Mouse (Mus musculus) embryonic facial prominence, embryonic 13.5 days (tissue): ENCODE measurements around the gene Skida1. TPM values are rescaled to one million over a fixed set of nuclear protein-coding genes. Genes with fewer than 3 reads are reported as not detected.

Experiments used
- ATAC-seq: fragments of 200-750 bp; cut with Nextera tagmentation; 2 replicates; pipeline ENCODE4 v1.8.0; 2017; ENCODE audit warnings: low read depth; ENCODE audit not compliant: insufficient number of reproducible peaks, insufficient read depth, low FRiP score, low TSS enrichment
- H3K27ac ChIP-seq: fragments of 300-500 bp; sonication (generic); 2 replicates; pipeline ENCODE4 v1.5.1; 2015; ENCODE audit warnings: moderate library complexity, mild to moderate bottlenecking, inconsistent platforms
- H3K27me3 ChIP-seq: fragments of 300-500 bp; sonication (generic); 2 replicates; pipeline ENCODE4 v1.6.1; 2015; ENCODE audit warnings: mild to moderate bottlenecking, inconsistent platforms
- H3K36me3 ChIP-seq: fragments of 300-500 bp; sonication (generic); 2 replicates; pipeline ENCODE4 v1.6.1; 2015; ENCODE audit warnings: mild to moderate bottlenecking, inconsistent platforms
- H3K4me1 ChIP-seq: fragments of 300-500 bp; sonication (generic); 2 replicates; pipeline ENCODE4 v1.6.1; 2015; ENCODE audit warnings: inconsistent platforms
- H3K4me2 ChIP-seq: fragments of 300-500 bp; sonication (generic); 2 replicates; pipeline ENCODE4 v1.6.1; 2015; ENCODE audit warnings: moderate library complexity, mild to moderate bottlenecking, inconsistent platforms
- H3K4me3 ChIP-seq: fragments of 300-500 bp; sonication (generic); 2 replicates; pipeline ENCODE4 v1.5.1; 2015; ENCODE audit warnings: mild to moderate bottlenecking, inconsistent platforms
- H3K9ac ChIP-seq: fragments of 300-500 bp; sonication (generic); 2 replicates; pipeline ENCODE4 v1.6.1; 2015; ENCODE audit warnings: mild to moderate bottlenecking, inconsistent platforms
- H3K9me3 ChIP-seq: fragments of 300-500 bp; sonication (generic); 2 replicates; pipeline ENCODE4 v1.6.1; 2016; ENCODE audit warnings: inconsistent platforms
- WGBS: fragments of 180-500 bp; shearing (Covaris S2); methylation state at CpG from one replicate; pipeline ENCODE4 v1.1.7; 2015; ENCODE audit warnings: mixed read lengths; 5-methylcytosine and 5-hydroxymethylcytosine counted together
- polyA plus RNA-seq: library from polyadenylated mRNA; unstranded; fragments of >200 nt; fragmentation: Nextera tagmentation; extraction: Ambion mirVana; gene quantifications from 2 replicates; pipeline ENCODE4 v1.2.1, GENCODE M21; 2015

The Skida1 gene
- polyA plus RNA-seq, 1 experiment from 2014 or later = 9.8 TPM

GRCm38 (mm10) chr2:18025781-18026115, 23.1 kb downstream of the Skida1 start:
- Histone ChIP-seq H3K4me1 (peaks cover 18% of the 10 kb centered on the region), H3K9me3 (no peaks in the 10 kb centered on the region), H3K4me2 (peak overlapping the region; percentile 97), H3K36me3 (no peaks in the 10 kb centered on the region), H3K4me3 (peak overlapping the region; percentile 68), H3K27me3 (peaks cover 12% of the 10 kb centered on the region; the same call in 1 of the 2 replicates), H3K27ac (peak overlapping the region; percentile 24; the same call in 1 of the 2 replicates), H3K9ac (peak overlapping the region; percentile 93)
- ATAC-seq = no peak
- under 1% methylated on average over 14 of the region's 14 CpGs for WGBS

GRCm38 (mm10) chr2:18025116-18025515, 23.7 kb downstream of the Skida1 start:
- H3K4me1 ChIP-seq = peaks cover 18% of the 10 kb centered on the region
- peak overlapping the region; percentile 68 for H3K4me3 ChIP-seq
- H3K27me3 ChIP-seq = peaks cover 12% of the 10 kb centered on the region; the same call in 1 of the 2 replicates
- no peak overlapping the region for H3K9ac ChIP-seq
- no peaks in the 10 kb centered on the region for H3K9me3 ChIP-seq
- H3K4me2 ChIP-seq = peak overlapping the region; percentile 97
- ATAC-seq = no peak
- 47% methylated on average over 5 of the region's 5 CpGs for WGBS
- no peaks in the 10 kb centered on the region for H3K36me3 ChIP-seq
- no peak overlapping the region for H3K27ac ChIP-seq

GRCm38 (mm10) chr2:18022886-18023285, 26.0 kb downstream of the Skida1 start:
- no peak overlapping the region for H3K9ac ChIP-seq
- WGBS = 67% methylated on average over 1 of the region's 1 CpGs
- no peak overlapping the region for H3K27ac ChIP-seq
- no peaks in the 10 kb centered on the region for H3K9me3 ChIP-seq
- H3K27me3 ChIP-seq = peaks cover 12% of the 10 kb centered on the region; the same call in 1 of the 2 replicates
- H3K4me2 ChIP-seq = no peak overlapping the region
- H3K36me3 ChIP-seq = no peaks in the 10 kb centered on the region
- ATAC-seq = no peak
- no peak overlapping the region for H3K4me3 ChIP-seq
- peaks cover 15% of the 10 kb centered on the region for H3K4me1 ChIP-seq

- Histone ChIP-seq H3K4me1 (no peaks in the 10 kb centered on the region), H3K36me3 (no peaks in the 10 kb centered on the region), H3K27me3 (peaks cover 6% of the 10 kb centered on the region; the same call in 1 of the 2 replicates), H3K4me2 (no peak overlapping the region), H3K4me3 (no peak overlapping the region), H3K9ac (no peak overlapping the region), H3K9me3 (no peaks in the 10 kb centered on the region), H3K27ac (no peak overlapping the region)
- WGBS = 84% methylated on average over 1 of the region's 1 CpGs
- ATAC-seq = no peak
These were observed 29.7 kb downstream of the Skida1 start for GRCm38 (mm10) chr2:18019122-18019521.

GRCm38 (mm10) chr2:18017321-18017720, 31.5 kb downstream of the Skida1 start:
- no peaks in the 10 kb centered on the region for H3K36me3 ChIP-seq
- no peak for ATAC-seq
- H3K4me3 ChIP-seq = no peak overlapping the region

GRCm38 (mm10) chr2:18016639-18017038, 32.2 kb downstream of the Skida1 start:
- no peak for ATAC-seq
- no peak overlapping the region for H3K27ac ChIP-seq
- no peak overlapping the region for H3K4me2 ChIP-seq
- 78% methylated on average over 1 of the region's 1 CpGs for WGBS
- H3K27me3 ChIP-seq = no peaks in the 10 kb centered on the region
- no peaks in the 10 kb centered on the region for H3K36me3 ChIP-seq
- H3K4me3 ChIP-seq = no peak overlapping the region
- no peaks in the 10 kb centered on the region for H3K4me1 ChIP-seq
- no peaks in the 10 kb centered on the region for H3K9me3 ChIP-seq
- H3K9ac ChIP-seq = no peak overlapping the region

More at GRCm38 (mm10) chr2:18017321-18017720, 31.5 kb downstream of the Skida1 start:
- Histone ChIP-seq H3K4me1 (no peaks in the 10 kb centered on the region), H3K27ac (no peak overlapping the region), H3K9me3 (no peaks in the 10 kb centered on the region), H3K4me2 (no peak overlapping the region), H3K27me3 (no peaks in the 10 kb centered on the region), H3K9ac (no peak overlapping the region)
- WGBS = 94% methylated on average over 6 of the region's 6 CpGs

- Histone ChIP-seq H3K9ac (no peak overlapping the region), H3K36me3 (no peaks in the 10 kb centered on the region), H3K4me2 (no peak overlapping the region), H3K27me3 (no peaks in the 10 kb centered on the region), H3K27ac (no peak overlapping the region), H3K4me3 (no peak overlapping the region), H3K4me1 (no peaks in the 10 kb centered on the region), H3K9me3 (no peaks in the 10 kb centered on the region)
- no peak for ATAC-seq
- WGBS = 50% methylated on average over 3 of the region's 3 CpGs
These were observed 33.3 kb downstream of the Skida1 start for GRCm38 (mm10) chr2:18015581-18015980.

- 91% methylated on average over 3 of the region's 3 CpGs for WGBS
These were observed 36.0 kb downstream of the Skida1 start for GRCm38 (mm10) chr2:18012866-18013265.

GRCm38 (mm10) chr2:18011226-18011625, 37.6 kb downstream of the Skida1 start:
- ATAC-seq = no peak
- WGBS = 79% methylated on average over 6 of the region's 6 CpGs
- H3K4me3 ChIP-seq = no peak overlapping the region

More at GRCm38 (mm10) chr2:18012866-18013265, 36.0 kb downstream of the Skida1 start:
- H3K9ac ChIP-seq = no peak overlapping the region
- no peak overlapping the region for H3K4me2 ChIP-seq
- H3K27me3 ChIP-seq = no peaks in the 10 kb centered on the region
- no peaks in the 10 kb centered on the region for H3K36me3 ChIP-seq
- no peaks in the 10 kb centered on the region for H3K4me1 ChIP-seq
- ATAC-seq = no peak
- H3K4me3 ChIP-seq = no peak overlapping the region
- H3K9me3 ChIP-seq = no peaks in the 10 kb centered on the region
- H3K27ac ChIP-seq = no peak overlapping the region

GRCm38 (mm10) chr2:18005137-18005536, 43.7 kb downstream of the Skida1 start:
- ATAC-seq = no peak
- Histone ChIP-seq H3K27me3 (no peaks in the 10 kb centered on the region), H3K9me3 (no peaks in the 10 kb centered on the region), H3K4me1 (0 out of 2 replicates have a peak, but pooled peaks cover 6% of the 10 kb centered on the region), H3K9ac (no peak overlapping the region), H3K4me3 (no peak overlapping the region), H3K36me3 (no peaks in the 10 kb centered on the region), H3K4me2 (no peak overlapping the region), H3K27ac (no peak overlapping the region)
- 23% methylated on average over 8 of the region's 8 CpGs for WGBS

More at GRCm38 (mm10) chr2:18011226-18011625, 37.6 kb downstream of the Skida1 start:
- Histone ChIP-seq H3K36me3 (no peaks in the 10 kb centered on the region), H3K9me3 (no peaks in the 10 kb centered on the region), H3K27ac (no peak overlapping the region), H3K9ac (no peak overlapping the region), H3K4me1 (no peaks in the 10 kb centered on the region), H3K27me3 (no peaks in the 10 kb centered on the region), H3K4me2 (no peak overlapping the region)

- no peak overlapping the region for H3K9ac ChIP-seq
- no peaks in the 10 kb centered on the region for H3K27me3 ChIP-seq
- H3K27ac ChIP-seq = no peak overlapping the region
- H3K36me3 ChIP-seq = no peaks in the 10 kb centered on the region
- 0 out of 2 replicates have a peak, but pooled peaks cover 6% of the 10 kb centered on the region for H3K4me1 ChIP-seq
- no peak for ATAC-seq
- 49% methylated on average over 4 of the region's 4 CpGs for WGBS
- no peak overlapping the region for H3K4me2 ChIP-seq
- H3K9me3 ChIP-seq = no peaks in the 10 kb centered on the region
- H3K4me3 ChIP-seq = no peak overlapping the region
These were observed 44.6 kb downstream of the Skida1 start for GRCm38 (mm10) chr2:18004286-18004685.

GRCm38 (mm10) chr2:18002306-18002705, 46.5 kb downstream of the Skida1 start:
- Histone ChIP-seq H3K36me3 (no peaks in the 10 kb centered on the region), H3K27me3 (no peaks in the 10 kb centered on the region), H3K4me3 (no peak overlapping the region), H3K9ac (no peak overlapping the region), H3K4me2 (no peak overlapping the region), H3K27ac (no peak overlapping the region), H3K9me3 (no peaks in the 10 kb centered on the region), H3K4me1 (0 out of 2 replicates have a peak, but pooled peaks cover 6% of the 10 kb centered on the region)
- ATAC-seq = no peak
- WGBS = 88% methylated on average over 3 of the region's 3 CpGs
